Mouse (Mus musculus) bone marrow macrophage, adult 2 months (primary cell): ENCODE results near the gene Ppm1h. TPM values are rescaled to one million over a fixed set of nuclear protein-coding genes. Genes with fewer than 3 reads are reported as not detected.

Experiments
- H3K27ac ChIP-seq: 2 replicates; pipeline ENCODE4 v1.5.1; 2012; ENCODE audit warnings: low read depth, low read length; ENCODE audit not compliant: insufficient read depth
- H3K4me1 ChIP-seq: 2 replicates; pipeline ENCODE4 v1.6.1; 2012; ENCODE audit warnings: low read length; ENCODE audit not compliant: control insufficient read depth, insufficient read depth
- H3K4me3 ChIP-seq: 2 replicates; pipeline ENCODE4 v1.5.1; 2012; ENCODE audit warnings: mild to moderate bottlenecking, low read length, moderate library complexity; ENCODE audit not compliant: insufficient read depth
- CTCF ChIP-seq: IDR thresholded peaks from 2 replicates; pipeline ENCODE4 v1.5.1; 2012; ENCODE audit warnings: low read depth, mild to moderate bottlenecking, low read length, moderate library complexity
- POLR2A ChIP-seq: IDR thresholded peaks from 2 replicates; pipeline ENCODE4 v1.6.1; 2012; ENCODE audit warnings: mild to moderate bottlenecking, low read depth, low read length, borderline replicate concordance
- polyA plus RNA-seq: library from polyadenylated mRNA; stranded (reverse); fragments of >200 nt; gene quantifications from 2 replicates; pipeline ENCODE4 v1.2.4, GENCODE M21; 2012; ENCODE audit not compliant: missing spikeins, insufficient read depth, insufficient read length

Ppm1h gene
- polyA plus RNA-seq, 1 experiment, result 52.4 TPM

- TF ChIP-seq POLR2A, result no peak
- TF ChIP-seq CTCF, result no peak
- H3K4me3 ChIP-seq, result no peak overlapping the region
- no peak overlapping the region for H3K27ac ChIP-seq
- H3K4me1 ChIP-seq, result no peaks in the 10 kb centered on the region
Measured at GRCm38 (mm10) chr10:122848020-122848457, 169.5 kb downstream of the Ppm1h start.

- TF ChIP-seq CTCF (no peak), POLR2A (no peak)
- Histone ChIP-seq H3K4me1 (0 out of 2 replicates have a peak, but pooled peaks cover 3% of the 10 kb centered on the region), H3K4me3 (no peak overlapping the region), H3K27ac (no peak overlapping the region)
Measured at GRCm38 (mm10) chr10:122851267-122852160, 173.0 kb downstream of the Ppm1h start.

- H3K4me1 ChIP-seq, result 0 out of 2 replicates have a peak, but pooled peaks cover 3% of the 10 kb centered on the region
- no peak for TF ChIP-seq CTCF
- no peak for TF ChIP-seq POLR2A
- no peak overlapping the region for H3K4me3 ChIP-seq
- no peak overlapping the region for H3K27ac ChIP-seq
Measured at GRCm38 (mm10) chr10:122854571-122854970, 176.0 kb downstream of the Ppm1h start.

- no peak for TF ChIP-seq CTCF
- TF ChIP-seq POLR2A, result no peak
- Histone ChIP-seq H3K27ac (no peak overlapping the region), H3K4me1 (0 out of 2 replicates have a peak, but pooled peaks cover 3% of the 10 kb centered on the region), H3K4me3 (no peak overlapping the region)
Measured at GRCm38 (mm10) chr10:122855149-122855548, 176.6 kb downstream of the Ppm1h start.

GRCm38 (mm10) chr10:122856040-122856764 lies 177.6 kb downstream of the Ppm1h start:
- no peak overlapping the region for H3K27ac ChIP-seq

GRCm38 (mm10) chr10:122857155-122857554 lies 178.6 kb downstream of the Ppm1h start:
- Histone ChIP-seq H3K4me3 (no peak overlapping the region), H3K4me1 (0 out of 2 replicates have a peak, but pooled peaks cover 3% of the 10 kb centered on the region), H3K27ac (no peak overlapping the region)
- TF ChIP-seq CTCF, result no peak
- no peak for TF ChIP-seq POLR2A

More at GRCm38 (mm10) chr10:122856040-122856764, 177.6 kb downstream of the Ppm1h start:
- Histone ChIP-seq H3K4me3 (no peak overlapping the region), H3K4me1 (0 out of 2 replicates have a peak, but pooled peaks cover 3% of the 10 kb centered on the region)
- TF ChIP-seq POLR2A, result no peak

- H3K27ac ChIP-seq, result no peak overlapping the region
- no peak for TF ChIP-seq POLR2A
- TF ChIP-seq CTCF, result no peak
- no peaks in the 10 kb centered on the region for H3K4me1 ChIP-seq
- H3K4me3 ChIP-seq, result no peak overlapping the region
Measured at GRCm38 (mm10) chr10:122858904-122859641, 180.5 kb downstream of the Ppm1h start.

- no peaks in the 10 kb centered on the region for H3K4me1 ChIP-seq
- H3K4me3 ChIP-seq, result no peak overlapping the region
- TF ChIP-seq CTCF, result no peak
- no peak overlapping the region for H3K27ac ChIP-seq
Measured at GRCm38 (mm10) chr10:122859642-122859997, 181.1 kb downstream of the Ppm1h start.

GRCm38 (mm10) chr10:122860076-122860475 lies 181.5 kb downstream of the Ppm1h start:
- Histone ChIP-seq H3K27ac (no peak overlapping the region), H3K4me1 (no peaks in the 10 kb centered on the region), H3K4me3 (no peak overlapping the region)
- TF ChIP-seq CTCF (no peak), POLR2A (no peak)
